Mouse (Mus musculus) olfactory bulb, adult 2 months (tissue): ENCODE measurements around the gene Tbc1d24. TPM values are rescaled to one million over a fixed set of nuclear protein-coding genes. Genes with fewer than 3 reads are reported as not detected.
A peak's percentile ranks its signal among the peaks of the same experiment; 100 is the strongest.

Experiments
- H3K27ac ChIP-seq: fragments of 200-500 bp; 2 replicates; pipeline ENCODE4 v1.5.1; 2012; ENCODE audit warnings: low read depth, low read length; ENCODE audit not compliant: insufficient read depth
- H3K4me1 ChIP-seq: fragments of 200-500 bp; 2 replicates; pipeline ENCODE4 v1.6.1; 2012; ENCODE audit warnings: low read length; ENCODE audit not compliant: control insufficient read depth, insufficient read depth
- H3K4me3 ChIP-seq: fragments of 200-500 bp; 2 replicates; pipeline ENCODE4 v1.5.1; 2012; ENCODE audit warnings: mild to moderate bottlenecking, low read depth, low read length, moderate library complexity; ENCODE audit not compliant: insufficient read depth
- CTCF ChIP-seq: fragments of 200-500 bp; IDR thresholded peaks from 2 replicates; pipeline ENCODE4 v1.5.1; 2012; ENCODE audit warnings: low read depth, mild to moderate bottlenecking, low read length, moderate library complexity; ENCODE audit not compliant: insufficient read depth
- POLR2A ChIP-seq: fragments of 200-500 bp; IDR thresholded peaks from 2 replicates; pipeline ENCODE4 v1.6.1; 2012; ENCODE audit warnings: mild to moderate bottlenecking, low read depth, low read length, moderate library complexity; ENCODE audit not compliant: insufficient read depth
- WGBS: fragments of 180-500 bp; shearing (Covaris S2); methylation state at CpG from one replicate; pipeline ENCODE4 v1.1.7; 2018; 5-methylcytosine and 5-hydroxymethylcytosine counted together
- polyA plus RNA-seq: library from polyadenylated mRNA; stranded (reverse); fragments of >200 nt; gene quantifications from 2 replicates; pipeline ENCODE4 v1.2.4, GENCODE M21; 2012; ENCODE audit warnings: low replicate concordance; ENCODE audit not compliant: missing spikeins, insufficient read depth, insufficient read length

The Tbc1d24 gene
- polyA plus RNA-seq, 1 experiment, result not detected

- peak within 1 kb of the TSS; percentile 100 for H3K27ac ChIP-seq
- H3K4me3 ChIP-seq, result peak within 1 kb of the TSS; percentile 75
- under 1% methylated on average over 58 of the region's 58 CpGs for WGBS
- TF ChIP-seq POLR2A, result peak; percentile 95
- TF ChIP-seq CTCF, result no peak
- peaks cover 17% of the 10 kb centered on the region for H3K4me1 ChIP-seq
These were observed 35.9 kb downstream of the Tbc1d24 start, which contains the start of gene Atp6v0c for GRCm38 (mm10) chr17:24169317-24170065. Gene Atp6v0c, minus strand, starts transcription at chr17:24169702.

GRCm38 (mm10) chr17:24168590-24169277 is 36.6 kb downstream of the Tbc1d24 start:
- H3K4me1 ChIP-seq, result peaks cover 18% of the 10 kb centered on the region
- WGBS, result under 1% methylated on average over 41 of the region's 41 CpGs

GRCm38 (mm10) chr17:24167891-24168505 is 37.4 kb downstream of the Tbc1d24 start:
- Histone ChIP-seq H3K4me1 (peaks cover 18% of the 10 kb centered on the region), H3K27ac (no peak overlapping the region), H3K4me3 (peak overlapping the region; percentile 75)
- no peak for TF ChIP-seq POLR2A
- TF ChIP-seq CTCF, result no peak
- 26% methylated on average over 7 of the region's 7 CpGs for WGBS

More at GRCm38 (mm10) chr17:24168590-24169277, 36.6 kb downstream of the Tbc1d24 start:
- peak overlapping the region; percentile 100 for H3K27ac ChIP-seq
- TF ChIP-seq POLR2A (no peak), CTCF (no peak)
- peak overlapping the region; percentile 75 for H3K4me3 ChIP-seq

GRCm38 (mm10) chr17:24167120-24167519 is 38.2 kb downstream of the Tbc1d24 start:
- H3K27ac ChIP-seq, result no peak overlapping the region
- H3K4me3 ChIP-seq, result no peak overlapping the region
- H3K4me1 ChIP-seq, result peaks cover 23% of the 10 kb centered on the region
- 56% methylated on average over 6 of the region's 6 CpGs for WGBS
- TF ChIP-seq CTCF, result no peak

- Histone ChIP-seq H3K4me1 (peaks cover 30% of the 10 kb centered on the region), H3K27ac (no peak overlapping the region), H3K4me3 (no peak overlapping the region)
- WGBS, result 72% methylated on average over 11 of the region's 11 CpGs
- TF ChIP-seq CTCF, result no peak
- no peak for TF ChIP-seq POLR2A
These were observed 40.6 kb downstream of the Tbc1d24 start for GRCm38 (mm10) chr17:24164566-24165259.

- H3K4me1 ChIP-seq, result peaks cover 30% of the 10 kb centered on the region
- peak within 1 kb of the TSS; percentile 63 for H3K4me3 ChIP-seq
- H3K27ac ChIP-seq, result peak within 1 kb of the TSS; percentile 74
- TF ChIP-seq POLR2A (peak; percentile 52; the same call in 1 of the 2 replicates), CTCF (no peak)
- under 1% methylated on average over 47 of the region's 47 CpGs for WGBS
These were observed 42.0 kb downstream of the Tbc1d24 start, which contains the start of gene Amdhd2 for GRCm38 (mm10) chr17:24163176-24163962. Gene Amdhd2, minus strand, starts transcription at chr17:24163766.

GRCm38 (mm10) chr17:24162584-24163175 is 42.7 kb downstream of the Tbc1d24 start:
- no peak for TF ChIP-seq CTCF
- TF ChIP-seq POLR2A, result no peak
- H3K4me1 ChIP-seq, result peaks cover 24% of the 10 kb centered on the region
- 32% methylated on average over 17 of the region's 17 CpGs for WGBS
- H3K4me3 ChIP-seq, result peak overlapping the region; percentile 63
- H3K27ac ChIP-seq, result peak overlapping the region; percentile 74
